Mouse (Mus musculus): Measurements from ENCODE around the gene Mta1.

Mta1 gene

DNA sequence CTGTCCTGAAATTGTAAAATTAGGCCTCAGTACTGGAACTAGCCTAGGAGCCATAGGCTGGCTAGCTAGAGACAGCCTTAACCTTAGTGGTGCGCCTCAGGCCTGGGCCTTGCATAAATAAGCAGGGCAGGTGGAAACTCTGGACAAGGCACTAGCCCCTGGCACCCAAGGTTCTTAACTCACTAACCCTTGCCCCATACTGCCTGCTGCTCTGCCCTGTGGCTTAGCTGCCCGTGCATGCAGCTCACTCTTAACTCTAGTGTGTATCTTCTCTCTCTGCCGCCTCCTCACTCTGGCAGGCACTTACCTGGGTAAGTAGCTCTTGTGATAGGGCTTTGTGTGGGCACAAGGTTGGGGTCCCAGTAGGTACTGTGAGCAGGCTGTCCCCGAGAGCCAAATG lies 36.4 kb downstream of the Mta1 start:
- DNase-seq (ENCODE audit: low spot score) = no peak

DNA sequence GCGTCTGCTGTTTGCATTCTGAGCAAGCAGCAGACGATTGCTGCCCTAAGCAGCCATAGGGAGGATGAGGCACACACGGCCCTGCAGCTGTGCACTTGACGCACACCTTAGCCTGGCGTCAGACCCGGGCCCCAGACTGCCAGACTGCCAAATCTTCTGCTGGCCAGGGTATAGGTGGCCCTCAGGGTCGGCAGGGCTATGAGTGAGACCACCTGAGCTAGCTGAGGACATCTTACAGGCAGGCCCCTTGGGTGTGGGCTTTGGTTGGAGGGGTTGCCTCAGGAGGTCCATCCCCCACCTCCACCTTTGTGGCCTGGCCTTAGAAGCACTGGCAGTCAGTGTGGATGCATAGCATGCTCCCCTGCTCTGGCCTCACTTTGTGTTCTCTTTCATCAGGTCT lies 37.3 kb downstream of the Mta1 start:
- no peak for DNase-seq (ENCODE audit: low spot score)

DNA sequence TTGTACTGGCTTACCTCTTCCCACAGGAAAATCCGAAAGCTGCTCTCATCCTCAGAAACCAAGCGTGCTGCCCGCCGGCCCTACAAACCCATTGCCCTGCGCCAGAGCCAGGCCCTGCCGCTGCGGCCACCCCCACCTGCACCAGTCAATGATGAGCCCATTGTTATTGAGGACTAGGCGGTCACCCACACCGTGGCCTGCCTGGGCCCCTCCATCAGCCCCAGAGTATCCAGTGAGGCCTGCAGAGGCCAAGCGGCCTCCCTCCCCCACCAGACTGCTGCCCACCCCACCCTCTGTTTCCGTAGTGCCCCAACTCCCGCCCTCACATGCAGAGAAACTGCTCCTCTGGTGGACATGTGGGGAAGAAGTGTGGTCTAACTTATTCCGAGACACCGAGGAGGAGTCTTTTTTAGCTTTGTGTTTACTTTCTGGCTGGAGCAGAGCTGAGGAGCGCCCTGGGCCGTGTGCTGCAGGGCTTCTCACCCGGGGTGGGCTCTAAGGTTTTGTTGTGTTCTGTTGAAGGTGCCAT lies 38.5 kb downstream of the Mta1 start:
- no peak for DNase-seq (ENCODE audit: low spot score)

DNA sequence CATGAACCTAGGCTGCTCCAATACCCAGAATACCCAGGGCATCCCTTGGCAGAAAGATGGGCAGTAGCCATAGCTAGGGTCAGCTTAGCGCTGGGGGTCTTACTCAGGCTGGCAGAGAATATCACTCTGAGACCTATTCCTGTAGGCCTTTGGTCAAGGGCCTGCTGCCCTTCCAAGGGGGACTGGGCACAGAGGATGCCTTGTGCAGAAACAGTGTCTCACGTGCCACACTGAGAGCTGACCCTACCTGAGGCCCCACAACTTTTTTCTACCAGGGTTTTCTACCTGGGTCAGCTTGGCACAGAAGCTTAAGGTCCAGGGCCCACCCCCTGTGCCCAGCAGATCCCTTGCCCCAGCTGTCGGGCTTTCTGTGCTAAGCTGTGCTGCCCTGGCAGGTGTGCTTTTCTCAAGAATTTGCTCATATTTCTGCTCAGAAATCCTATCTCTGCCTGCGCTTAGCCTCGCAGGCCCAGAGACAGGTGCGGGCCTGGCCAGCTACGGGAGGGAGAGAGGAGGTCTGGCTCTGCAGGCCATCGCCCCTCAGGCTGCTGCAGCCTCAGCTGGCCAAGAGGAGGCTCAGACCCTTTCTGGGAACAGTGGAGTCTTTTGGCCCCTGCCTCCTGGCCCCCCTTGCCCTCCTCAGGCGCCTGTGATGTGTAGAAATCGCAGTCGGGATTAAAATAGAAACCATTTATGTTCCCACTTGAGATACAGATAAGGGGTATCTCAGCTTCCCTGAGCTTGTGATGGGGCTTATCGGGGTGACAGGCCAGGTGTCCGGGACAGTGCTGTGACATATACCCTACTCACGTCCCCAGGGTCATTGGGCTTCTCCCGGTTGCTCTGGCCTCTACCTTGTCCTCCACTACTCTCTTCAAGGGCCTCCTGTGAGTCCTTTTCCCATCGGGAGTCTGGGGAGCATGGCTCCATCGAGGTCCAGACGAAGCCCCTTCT lies 39.5 kb downstream of the Mta1 start:
- no peak for DNase-seq (ENCODE audit: low spot score)

DNA sequence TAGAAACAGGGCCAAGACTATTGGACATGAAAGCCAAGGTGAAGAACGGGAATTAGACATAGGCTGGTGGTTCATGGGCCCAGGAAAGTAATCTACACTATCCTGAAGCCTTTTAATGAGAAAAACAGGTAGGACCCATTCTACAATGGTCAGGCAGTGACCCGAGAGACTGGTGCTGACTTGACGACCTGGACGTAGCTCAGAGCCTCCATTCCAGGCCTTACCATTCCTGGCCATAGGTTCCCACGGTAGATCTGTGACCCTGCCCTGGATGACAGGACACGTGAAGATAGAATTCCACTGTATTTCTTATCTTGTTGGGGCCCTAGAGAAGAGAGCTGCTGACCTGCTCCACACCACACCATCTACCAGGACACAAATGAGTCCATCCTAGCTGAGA lies 40.2 kb downstream of the Mta1 start:
- DNase-seq (ENCODE audit: low spot score) = no peak

DNA sequence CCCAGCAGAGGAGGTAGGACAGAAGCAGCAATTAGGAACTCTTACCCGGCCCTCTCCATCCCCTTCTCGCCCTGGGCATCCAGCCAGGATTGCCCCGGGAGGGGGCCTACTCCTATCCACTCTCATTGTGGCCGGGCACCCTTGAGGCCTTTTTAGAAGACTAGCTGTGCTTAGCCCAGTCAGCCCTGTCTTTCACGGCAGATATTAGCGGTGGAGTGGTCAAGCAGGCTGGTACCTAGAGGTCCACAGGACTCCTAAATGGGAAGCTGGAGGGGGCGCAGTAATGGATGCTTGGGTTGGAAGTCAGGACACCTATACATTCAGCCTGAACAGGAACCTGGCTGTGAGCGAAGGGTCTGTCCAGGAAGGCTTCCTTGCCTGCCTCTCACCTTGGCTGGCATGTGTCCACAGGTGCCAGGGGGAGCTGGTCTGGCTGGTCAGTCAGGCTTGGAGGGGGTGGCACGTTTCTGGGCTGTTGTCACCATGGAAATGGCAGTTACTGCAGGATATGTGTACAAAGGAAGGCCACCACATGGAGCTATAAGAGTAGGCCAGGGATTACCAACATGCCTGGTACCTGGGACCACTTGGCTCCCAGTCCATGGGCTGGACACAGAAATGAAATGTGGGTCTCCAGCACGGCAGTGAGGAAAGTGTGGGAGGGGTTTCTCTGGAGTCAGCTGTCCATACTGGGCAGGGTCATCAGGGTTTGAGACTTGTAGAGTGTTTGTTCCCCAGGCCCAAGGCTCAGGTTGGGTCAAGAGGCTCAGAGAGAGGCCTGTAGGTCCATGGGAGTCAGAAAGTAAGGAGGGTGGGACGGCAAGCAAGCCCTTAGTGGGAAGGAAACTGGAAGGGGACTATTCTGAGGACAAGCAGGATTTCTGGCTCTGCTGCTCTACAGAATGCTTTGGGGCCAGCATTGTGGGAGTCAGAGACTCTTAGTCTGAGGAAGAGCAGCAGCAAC lies 41.1 kb downstream of the Mta1 start:
- DNase-seq (ENCODE audit: low spot score) = no peak

DNA sequence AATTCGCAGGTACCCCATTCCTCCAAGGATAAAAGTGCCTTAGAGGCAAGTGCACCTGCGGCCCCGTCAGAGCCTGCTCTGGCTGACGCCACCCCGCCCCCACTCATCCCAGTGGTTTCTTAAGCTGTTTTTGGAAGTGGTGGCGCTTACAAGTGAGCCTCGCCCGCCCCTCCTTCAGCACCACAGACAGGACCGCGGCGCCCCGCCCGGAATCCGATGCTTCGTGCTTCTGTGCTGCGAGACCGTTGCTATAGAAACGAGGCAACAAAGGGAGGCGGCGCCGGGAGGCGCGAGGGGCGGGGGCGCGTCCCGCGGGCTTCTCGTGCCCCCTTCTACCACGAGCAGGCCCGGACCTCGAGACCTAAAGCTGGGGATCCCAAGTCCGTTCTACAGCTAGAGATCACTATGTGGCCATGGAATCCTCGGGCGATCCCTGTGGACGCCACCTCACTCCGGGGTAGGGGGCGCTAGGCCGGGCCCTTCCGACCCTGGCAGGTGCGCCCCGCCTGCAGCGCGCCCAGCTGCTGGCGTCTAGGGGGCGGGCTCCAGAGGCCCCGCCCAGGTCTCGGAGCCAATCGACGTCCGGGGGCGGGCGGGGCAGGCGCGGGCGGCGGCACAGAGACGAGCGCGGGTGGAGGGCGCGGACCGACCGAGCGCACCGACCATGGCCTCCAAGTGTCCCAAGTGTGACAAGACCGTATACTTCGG lies 42.0 kb downstream of the Mta1 start, which contains the start of gene Crip2:
Crip2 (plus strand) TSS at position 329 of the 708 bp plus-strand sequence.
- peak; percentile 95 for DNase-seq (ENCODE audit: low spot score)

DNA sequence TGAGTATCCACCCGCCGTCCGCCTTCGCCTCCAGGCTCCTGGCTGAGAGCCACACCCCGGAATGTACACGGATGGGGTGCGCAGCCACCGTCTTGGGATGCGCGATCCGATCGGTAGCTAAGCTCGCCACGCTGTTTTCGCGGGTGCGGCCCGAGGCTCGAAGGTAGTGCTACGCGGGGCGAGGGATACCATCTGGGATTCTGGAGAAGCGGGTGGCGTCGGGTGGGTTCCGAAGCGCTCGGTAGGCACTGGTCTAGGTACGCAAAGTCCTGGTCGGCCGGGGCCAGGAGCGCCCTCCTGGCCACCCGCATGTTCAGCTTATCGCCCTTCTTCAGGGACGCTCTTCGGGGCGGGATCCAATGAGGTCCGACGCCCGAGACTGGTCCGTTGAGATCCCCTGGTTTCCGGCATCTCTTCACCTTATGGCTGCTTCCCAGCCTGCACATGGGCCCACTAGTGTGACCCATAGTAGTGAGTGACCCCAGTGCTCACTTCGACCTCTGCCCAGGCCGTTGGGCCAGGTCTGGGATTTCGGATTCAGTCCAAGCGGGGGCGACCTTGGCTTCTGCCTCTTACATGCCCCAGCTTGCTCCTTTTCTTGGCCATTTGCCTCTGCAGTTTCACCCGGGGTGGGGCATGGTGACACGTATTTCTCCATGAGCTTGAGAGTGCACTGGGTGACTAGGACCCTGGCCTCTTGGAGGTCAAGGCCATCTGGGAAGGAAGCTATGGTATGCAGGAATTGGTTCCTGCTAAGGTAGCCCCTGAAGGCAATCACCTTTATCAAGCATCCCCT lies 42.7 kb downstream of the Mta1 start:
- DNase-seq (ENCODE audit: low spot score) = peak; percentile 38

DNA sequence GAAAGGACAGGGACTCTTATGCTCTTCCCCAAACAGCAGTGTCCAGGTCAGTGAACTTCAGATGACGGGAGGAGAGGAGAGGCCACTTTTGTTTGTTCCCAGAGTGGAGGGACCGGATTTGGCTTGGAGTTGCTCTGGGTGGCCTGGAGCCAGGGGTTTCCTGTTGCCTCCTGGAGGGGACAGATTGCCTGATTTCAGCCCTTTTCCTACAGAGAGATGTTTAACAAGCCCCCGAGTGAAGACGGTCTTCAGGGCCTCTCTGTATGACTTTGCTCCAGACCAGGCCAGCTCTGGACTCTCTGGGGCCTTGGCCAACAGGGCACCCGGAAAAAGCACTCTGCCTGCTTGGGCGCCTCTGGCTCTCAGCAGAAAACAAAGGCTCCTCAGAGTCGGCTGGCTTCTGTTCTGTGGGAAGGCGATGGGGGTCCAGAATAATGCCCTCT lies 43.5 kb downstream of the Mta1 start:
- no peak for DNase-seq (ENCODE audit: low spot score)

DNA sequence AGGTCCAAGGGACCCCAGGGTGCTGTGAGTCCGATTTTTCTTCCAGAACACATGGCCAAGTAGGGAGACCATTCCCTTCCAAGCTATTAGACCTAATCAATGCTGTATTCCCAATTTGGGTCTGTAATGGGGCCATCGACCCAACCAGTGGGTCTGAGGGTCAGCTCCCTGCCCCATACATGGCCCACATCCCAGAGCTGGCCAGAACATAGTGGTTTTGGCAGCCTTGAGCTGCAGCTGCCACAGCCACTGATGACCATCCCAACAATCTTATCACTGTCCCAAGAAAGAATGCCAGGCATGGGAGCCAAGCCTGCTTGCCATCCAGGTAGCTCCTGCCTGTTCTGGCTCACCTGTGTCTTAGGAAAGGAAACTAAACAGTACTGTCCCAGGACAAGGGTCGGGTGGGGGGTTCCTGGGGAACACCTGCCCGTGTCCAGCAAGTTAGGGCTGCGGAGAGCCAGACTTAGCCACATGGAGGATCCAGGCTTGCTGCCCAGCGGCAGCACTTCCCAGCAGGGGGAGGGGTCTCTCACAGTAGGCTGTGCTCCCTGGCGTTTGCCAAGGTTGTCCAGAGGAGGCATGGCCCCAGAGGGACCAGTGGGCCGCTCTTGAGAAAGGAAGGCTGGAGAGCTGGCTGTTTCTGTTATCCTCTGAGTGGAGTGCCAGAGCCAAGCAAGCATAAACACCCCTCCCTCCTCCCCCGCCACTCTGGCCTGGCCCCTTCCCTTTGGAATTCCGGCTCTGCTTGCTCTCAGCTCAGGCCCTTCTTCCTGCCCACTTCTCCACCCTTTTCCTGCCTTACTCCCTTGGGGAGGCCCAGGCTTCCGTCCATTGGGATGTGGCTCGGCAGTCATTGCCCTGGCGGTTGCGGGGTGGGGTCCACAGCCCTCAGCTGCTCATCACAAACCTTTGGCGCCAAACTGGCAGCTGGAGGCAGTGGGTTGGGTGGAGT lies 44.2 kb downstream of the Mta1 start:
- DNase-seq (ENCODE audit: low spot score) = peak; percentile 63

DNA sequence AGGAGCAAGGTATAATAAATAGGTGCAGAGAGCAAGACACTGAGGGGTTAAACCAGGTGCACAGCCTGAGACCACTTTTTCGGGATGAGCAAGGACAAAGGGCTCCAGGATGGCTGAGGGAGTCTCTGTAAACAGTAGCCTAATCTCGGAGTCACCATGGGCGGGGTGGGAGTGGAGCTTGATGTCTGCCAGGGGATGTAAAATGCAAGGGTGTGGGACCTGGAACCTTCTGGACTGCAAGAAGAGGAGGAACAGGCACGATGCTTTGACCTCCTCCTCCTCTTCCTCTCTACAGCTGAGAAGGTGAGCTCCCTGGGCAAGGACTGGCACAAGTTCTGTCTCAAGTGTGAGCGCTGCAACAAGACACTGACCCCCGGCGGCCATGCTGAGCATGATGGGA lies 45.1 kb downstream of the Mta1 start:
- DNase-seq (ENCODE audit: low spot score) = no peak

DNA sequence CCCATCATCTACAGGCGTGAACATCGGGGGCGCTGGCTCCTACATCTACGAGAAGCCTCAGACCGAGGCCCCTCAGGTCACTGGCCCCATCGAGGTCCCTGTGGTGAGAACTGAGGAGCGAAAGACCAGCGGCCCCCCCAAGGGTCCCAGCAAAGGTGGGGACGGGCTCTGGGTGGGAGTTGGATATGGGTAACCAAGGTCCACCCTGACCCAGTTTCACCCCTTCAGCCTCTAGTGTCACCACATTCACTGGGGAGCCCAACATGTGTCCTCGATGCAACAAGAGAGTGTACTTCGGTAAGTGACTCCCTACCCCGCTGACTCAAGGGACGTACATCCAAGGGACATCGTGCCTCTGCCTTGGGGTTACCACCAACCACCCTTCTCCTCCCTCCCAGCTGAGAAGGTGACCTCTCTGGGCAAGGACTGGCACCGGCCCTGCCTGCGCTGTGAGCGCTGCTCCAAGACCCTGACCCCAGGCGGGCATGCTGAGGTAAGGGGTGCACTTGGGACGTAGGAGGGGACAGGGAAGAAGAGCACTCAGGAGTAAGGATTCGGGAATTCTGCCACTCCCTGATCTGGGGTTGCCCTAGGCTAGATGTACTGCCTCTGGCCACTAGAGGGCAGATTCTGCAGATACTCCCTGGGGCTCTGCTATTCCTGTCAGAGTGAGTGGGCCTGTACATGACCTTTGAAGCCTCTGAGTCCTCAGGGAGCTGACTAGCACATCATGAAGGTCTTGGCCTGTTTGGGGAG lies 46.1 kb downstream of the Mta1 start:
- DNase-seq (ENCODE audit: low spot score) = peak; percentile 67

DNA sequence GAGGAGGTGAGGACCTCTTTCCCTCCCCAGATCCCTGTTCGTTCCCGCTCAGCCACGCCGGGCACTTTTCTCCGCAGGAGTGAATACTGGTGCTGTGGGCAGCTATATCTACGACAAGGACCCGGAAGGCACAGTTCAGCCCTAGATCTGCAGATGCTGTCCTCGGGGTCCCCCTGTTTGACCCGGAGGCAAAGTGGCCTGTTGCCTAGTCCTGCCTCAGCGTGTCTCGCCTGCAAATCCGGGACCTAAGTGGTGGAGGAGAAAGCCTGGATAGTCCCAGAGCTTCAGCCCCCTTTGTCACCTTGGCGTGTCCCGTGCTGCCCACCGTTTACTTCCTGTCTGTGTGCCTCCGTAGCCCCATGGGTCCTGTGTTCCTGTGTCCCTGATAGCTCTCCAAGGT lies 46.8 kb downstream of the Mta1 start:
- DNase-seq (ENCODE audit: low spot score) = no peak

DNA sequence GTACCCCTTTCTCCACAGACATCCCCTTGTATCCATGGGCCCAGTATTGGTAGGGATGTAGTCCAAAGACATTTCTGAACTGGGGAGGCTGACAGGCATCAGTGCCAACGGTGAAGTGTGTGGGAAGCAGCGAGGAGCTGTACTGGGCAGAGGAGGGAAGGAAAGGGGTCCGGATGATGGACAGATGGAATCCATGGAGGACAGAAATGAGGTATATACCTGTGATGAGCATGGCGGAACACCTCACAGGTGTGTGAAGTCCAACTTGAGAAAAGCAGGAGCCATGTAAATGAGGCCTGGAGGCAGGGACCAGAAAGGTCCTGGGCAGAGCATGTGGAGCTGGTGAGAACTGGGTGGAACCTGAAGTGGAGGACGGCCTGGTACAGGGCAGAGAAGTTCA lies 47.5 kb downstream of the Mta1 start:
- DNase-seq (ENCODE audit: low spot score) = no peak

DNA sequence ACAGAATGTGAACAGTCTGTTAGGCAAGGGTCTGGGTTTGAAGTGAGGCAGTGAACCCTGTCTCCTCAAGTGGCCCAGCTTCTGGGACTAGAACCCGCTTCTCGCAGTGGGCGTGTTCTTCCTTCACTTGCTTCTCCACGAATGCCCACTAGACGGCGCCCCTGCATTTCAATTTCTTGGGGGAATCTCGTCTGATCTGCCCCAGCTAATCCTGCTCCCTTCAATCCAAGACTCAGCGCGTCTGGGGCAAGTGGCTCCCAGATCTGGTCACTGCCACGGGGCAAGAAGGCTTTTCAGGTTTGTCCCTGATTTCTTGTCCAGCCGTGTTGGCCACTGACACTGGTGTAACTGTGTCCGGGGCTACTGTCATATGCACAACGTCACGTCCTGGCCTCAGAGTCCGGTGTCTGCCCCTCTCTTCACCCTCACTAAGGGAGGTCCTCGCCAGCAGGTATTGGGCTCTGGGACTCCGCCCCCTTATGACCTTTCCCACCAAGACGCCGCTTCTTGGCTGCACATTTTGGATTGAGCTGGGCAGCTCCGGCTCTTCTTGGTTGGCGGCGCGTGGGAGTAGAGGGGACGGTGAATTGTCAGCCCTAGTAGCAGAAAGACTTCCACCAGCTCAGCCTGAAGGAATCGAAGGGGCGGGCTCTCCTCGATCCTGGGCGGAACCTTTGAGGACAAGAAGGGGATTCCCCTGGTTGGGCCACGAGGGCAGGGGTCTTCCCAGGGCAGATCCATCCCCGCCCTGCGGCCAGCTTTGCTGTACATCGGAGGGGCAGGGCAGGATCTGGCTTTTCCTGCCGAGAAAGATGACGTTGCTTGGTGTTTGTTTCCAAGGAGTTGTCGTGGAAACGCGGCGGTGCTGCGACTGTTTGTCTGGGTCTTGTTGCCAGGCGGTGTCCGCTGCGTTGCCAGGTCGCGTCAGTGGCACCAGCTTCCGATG lies 48.3 kb downstream of the Mta1 start, which contains the start of gene Crip1:
Crip1 (plus strand) TSS at position 205 of the 946 bp plus-strand sequence.
- DNase-seq (ENCODE audit: low spot score) = peak; percentile 91

DNA sequence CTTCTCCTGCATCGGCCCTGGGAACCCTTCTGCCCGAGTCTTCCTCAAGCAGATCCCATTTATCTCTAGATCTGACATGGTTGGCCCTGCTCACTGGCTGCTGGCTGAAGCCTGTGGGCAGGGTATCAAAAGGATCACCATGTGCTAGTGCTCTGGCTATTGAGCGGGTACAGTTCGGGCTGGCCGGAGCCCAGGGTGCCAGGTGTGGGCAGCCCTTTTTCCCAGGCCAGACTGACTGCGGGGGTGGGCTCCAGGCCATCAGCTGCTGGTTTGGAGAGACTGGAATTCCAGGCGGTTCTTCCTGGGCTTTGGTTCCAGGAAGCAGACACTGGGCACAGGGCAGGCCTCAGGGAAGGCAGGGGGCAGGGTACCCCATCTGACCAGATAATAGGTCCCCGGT lies 49.4 kb downstream of the Mta1 start:
- no peak for DNase-seq (ENCODE audit: low spot score)

DNA sequence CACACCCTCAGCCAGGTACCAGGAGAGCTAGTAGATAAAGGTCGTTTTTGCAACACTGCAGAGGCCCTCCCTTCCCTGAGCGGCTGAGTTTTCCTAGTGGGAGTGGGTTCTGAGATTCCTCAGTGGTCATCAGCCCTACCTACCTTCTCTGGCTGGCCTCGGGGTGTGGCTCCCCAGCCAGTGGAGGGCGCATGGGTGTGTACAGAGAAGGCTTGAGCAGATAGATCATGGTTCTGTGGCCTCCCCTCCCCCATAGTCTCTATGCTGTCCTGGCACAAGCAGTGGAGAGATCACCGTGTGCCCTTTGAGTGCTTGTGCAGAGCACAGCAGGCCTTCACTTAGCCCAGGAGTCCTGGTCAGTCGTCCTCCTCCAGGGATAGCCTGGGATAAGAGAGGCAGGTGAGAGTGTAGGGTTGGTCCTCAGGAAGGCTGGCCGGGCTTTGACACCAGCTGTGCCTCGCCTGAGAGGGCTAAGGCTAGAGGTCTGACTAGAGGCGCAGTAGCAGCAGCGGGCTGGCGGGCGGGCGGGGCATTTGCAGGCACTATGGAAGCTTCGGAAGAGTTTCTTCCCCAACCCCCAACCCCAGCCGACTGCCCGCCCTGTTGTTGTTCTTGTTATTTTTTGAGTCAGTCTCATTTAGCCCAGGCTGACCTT lies 50.4 kb downstream of the Mta1 start:
- no peak for DNase-seq (ENCODE audit: low spot score)

Data from embryo, embryonic 10.5 days (tissue).